Mouse (Mus musculus) embryonic facial prominence, embryonic 15.5 days (tissue): ENCODE measurements around the gene Itih5. TPM values are rescaled to one million over a fixed set of nuclear protein-coding genes. Genes with fewer than 3 reads are reported as not detected.

ENCODE experiments used
- ATAC-seq: fragments of 200-750 bp; cut with Nextera tagmentation; 2 replicates; pipeline ENCODE4 v1.8.0; 2017; ENCODE audit warnings: low read depth, moderate TSS enrichment; ENCODE audit not compliant: insufficient number of reproducible peaks, low FRiP score, low TSS enrichment
- H3K27ac ChIP-seq: fragments of 300-500 bp; sonication (generic); replicated peaks from 2 replicates; pipeline ENCODE4 v1.5.1; 2015; ENCODE audit warnings: mild to moderate bottlenecking, inconsistent platforms
- H3K27me3 ChIP-seq: fragments of 300-500 bp; sonication (generic); 2 replicates; pipeline ENCODE4 v1.6.1; 2015; ENCODE audit warnings: inconsistent platforms
- H3K36me3 ChIP-seq: fragments of 300-500 bp; sonication (generic); 2 replicates; pipeline ENCODE4 v1.6.1; 2015; ENCODE audit warnings: mild to moderate bottlenecking, inconsistent platforms
- H3K4me1 ChIP-seq: fragments of 300-500 bp; sonication (generic); 2 replicates; pipeline ENCODE4 v1.6.1; 2015; ENCODE audit warnings: inconsistent platforms
- H3K4me2 ChIP-seq: fragments of 300-500 bp; sonication (generic); replicated peaks from 2 replicates; pipeline ENCODE4 v1.6.1; 2015; ENCODE audit warnings: mild to moderate bottlenecking, inconsistent platforms
- H3K4me3 ChIP-seq: fragments of 300-500 bp; sonication (generic); replicated peaks from 2 replicates; pipeline ENCODE4 v1.5.1; 2015; ENCODE audit warnings: mild to moderate bottlenecking, inconsistent platforms
- H3K9ac ChIP-seq: fragments of 300-500 bp; sonication (generic); 2 replicates; pipeline ENCODE4 v1.6.1; 2015; ENCODE audit warnings: inconsistent platforms
- H3K9me3 ChIP-seq: fragments of 300-500 bp; sonication (generic); replicated peaks from 2 replicates; pipeline ENCODE4 v1.6.1; 2016; ENCODE audit warnings: inconsistent platforms
- WGBS: fragments of 180-500 bp; shearing (Covaris S2); methylation state at CpG from one replicate; pipeline ENCODE4 v1.1.7; 2015; 5-methylcytosine and 5-hydroxymethylcytosine counted together
- polyA plus RNA-seq: library from polyadenylated mRNA; unstranded; fragments of >200 nt; fragmentation: Nextera tagmentation; extraction: Ambion mirVana; gene quantifications from 2 replicates; pipeline ENCODE4 v1.2.1, GENCODE M21; 2015

Gene Itih5
- polyA plus RNA-seq, 1 experiment from 2014 or later: 13.2 TPM

- H3K27ac ChIP-seq: no peak overlapping the region
- no peaks in the 10 kb centered on the region for H3K4me1 ChIP-seq
- no peaks in the 10 kb centered on the region for H3K9me3 ChIP-seq
- H3K4me2 ChIP-seq: no peak overlapping the region
- H3K4me3 ChIP-seq: no peak overlapping the region
- no peaks in the 10 kb centered on the region for H3K36me3 ChIP-seq
- no peak for ATAC-seq
- 76% methylated on average over 1 of the region's 1 CpGs for WGBS
- H3K9ac ChIP-seq: no peak overlapping the region
- no peaks in the 10 kb centered on the region for H3K27me3 ChIP-seq
Measured at GRCm38 (mm10) chr2:10226907-10227306, 73.5 kb downstream of the Itih5 start.

DNA sequence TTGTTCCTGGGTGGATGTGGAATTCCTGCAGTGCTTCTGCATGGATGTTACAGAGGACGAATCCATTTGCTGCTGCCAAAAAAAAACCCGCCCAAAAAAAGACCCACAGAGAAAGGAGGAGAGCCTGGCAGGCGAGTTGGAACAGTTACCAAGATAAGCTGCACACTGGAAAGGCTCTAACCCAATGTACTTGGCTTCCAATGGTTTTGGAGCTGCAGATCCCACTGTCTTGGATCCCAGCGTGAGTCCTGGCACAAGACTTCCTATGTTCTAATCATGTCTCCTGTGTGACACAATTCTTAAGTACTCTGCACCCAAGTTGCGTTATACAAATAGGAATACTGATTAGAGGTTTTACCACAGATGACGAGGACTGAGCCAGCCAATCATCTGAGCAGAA is 78.6 kb downstream of the Itih5 start:
- Histone ChIP-seq H3K4me3 (no peak overlapping the region), H3K36me3 (no peaks in the 10 kb centered on the region), H3K9ac (no peak overlapping the region), H3K27me3 (no peaks in the 10 kb centered on the region), H3K4me2 (no peak overlapping the region), H3K9me3 (no peaks in the 10 kb centered on the region), H3K4me1 (no peaks in the 10 kb centered on the region), H3K27ac (no peak overlapping the region)
- WGBS: 63% methylated on average over 6 of the region's 6 CpGs
- no peak for ATAC-seq

GRCm38 (mm10) chr2:10236554-10236953 is 83.2 kb downstream of the Itih5 start:
- no peaks in the 10 kb centered on the region for H3K4me1 ChIP-seq
- H3K9ac ChIP-seq: no peak overlapping the region
- WGBS: 91% methylated on average over 2 of the region's 2 CpGs
- H3K27ac ChIP-seq: no peak overlapping the region
- no peaks in the 10 kb centered on the region for H3K9me3 ChIP-seq
- no peaks in the 10 kb centered on the region for H3K27me3 ChIP-seq
- no peak overlapping the region for H3K4me2 ChIP-seq
- H3K36me3 ChIP-seq: no peaks in the 10 kb centered on the region
- no peak for ATAC-seq
- H3K4me3 ChIP-seq: no peak overlapping the region

- Histone ChIP-seq H3K27me3 (no peaks in the 10 kb centered on the region), H3K27ac (no peak overlapping the region), H3K9me3 (no peaks in the 10 kb centered on the region), H3K4me3 (no peak overlapping the region), H3K4me1 (no peaks in the 10 kb centered on the region), H3K4me2 (no peak overlapping the region), H3K9ac (no peak overlapping the region), H3K36me3 (no peaks in the 10 kb centered on the region; the same call in 1 of the 2 replicates)
- ATAC-seq: no peak
- 13% methylated on average over 9 of the region's 9 CpGs for WGBS
Measured at GRCm38 (mm10) chr2:10242970-10243369, 89.6 kb downstream of the Itih5 start.

DNA sequence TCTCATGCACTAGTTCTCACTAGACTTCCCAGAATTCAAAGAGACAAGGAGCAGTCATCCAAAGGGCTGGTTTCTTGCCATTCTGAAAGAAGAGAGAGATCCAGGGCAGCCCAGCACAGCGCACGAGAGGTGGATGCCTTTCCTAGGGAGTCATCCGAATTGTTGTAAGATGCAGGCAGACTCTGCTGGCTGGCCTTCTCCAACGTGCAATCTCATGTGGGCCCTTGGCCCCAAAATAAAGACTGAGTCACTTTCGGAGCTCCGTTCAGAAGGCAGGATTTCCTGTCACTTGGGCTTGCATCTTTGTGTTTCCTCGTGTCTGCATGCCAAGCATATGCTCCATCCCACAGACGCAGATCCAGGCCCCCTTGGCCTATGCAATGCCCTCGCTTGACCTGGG is 97.1 kb downstream of the Itih5 start:
- Histone ChIP-seq H3K36me3 (no peaks in the 10 kb centered on the region; the same call in 1 of the 2 replicates), H3K9me3 (no peaks in the 10 kb centered on the region), H3K4me1 (no peaks in the 10 kb centered on the region), H3K4me3 (no peak overlapping the region), H3K27me3 (no peaks in the 10 kb centered on the region), H3K9ac (no peak overlapping the region), H3K4me2 (no peak overlapping the region), H3K27ac (no peak overlapping the region)
- ATAC-seq: no peak
- WGBS: 71% methylated on average over 9 of the region's 9 CpGs

- H3K4me2 ChIP-seq: no peak overlapping the region
- no peak overlapping the region for H3K9ac ChIP-seq
- no peaks in the 10 kb centered on the region; the same call in 1 of the 2 replicates for H3K36me3 ChIP-seq
- no peaks in the 10 kb centered on the region for H3K4me1 ChIP-seq
- H3K27me3 ChIP-seq: no peaks in the 10 kb centered on the region
- 77% methylated on average over 4 of the region's 4 CpGs for WGBS
- no peaks in the 10 kb centered on the region for H3K9me3 ChIP-seq
- H3K27ac ChIP-seq: no peak overlapping the region
- no peak overlapping the region for H3K4me3 ChIP-seq
- ATAC-seq: no peak
Measured at GRCm38 (mm10) chr2:10250926-10251325, 97.6 kb downstream of the Itih5 start.

GRCm38 (mm10) chr2:10251466-10251865 is 98.1 kb downstream of the Itih5 start:
- H3K9ac ChIP-seq: no peak overlapping the region
- WGBS: 83% methylated on average over 9 of the region's 9 CpGs
- no peaks in the 10 kb centered on the region for H3K9me3 ChIP-seq
- H3K4me2 ChIP-seq: no peak overlapping the region
- H3K4me3 ChIP-seq: no peak overlapping the region
- H3K36me3 ChIP-seq: no peaks in the 10 kb centered on the region; the same call in 1 of the 2 replicates
- H3K27me3 ChIP-seq: no peaks in the 10 kb centered on the region
- no peak overlapping the region for H3K27ac ChIP-seq
- ATAC-seq: no peak
- no peaks in the 10 kb centered on the region for H3K4me1 ChIP-seq

GRCm38 (mm10) chr2:10252016-10252415 is 98.6 kb downstream of the Itih5 start:
- Histone ChIP-seq H3K9ac (no peak overlapping the region), H3K36me3 (no peaks in the 10 kb centered on the region), H3K27me3 (no peaks in the 10 kb centered on the region), H3K4me3 (no peak overlapping the region), H3K4me1 (no peaks in the 10 kb centered on the region), H3K4me2 (no peak overlapping the region), H3K27ac (no peak overlapping the region), H3K9me3 (no peaks in the 10 kb centered on the region)
- ATAC-seq: no peak
- WGBS: 75% methylated on average over 2 of the region's 2 CpGs

DNA sequence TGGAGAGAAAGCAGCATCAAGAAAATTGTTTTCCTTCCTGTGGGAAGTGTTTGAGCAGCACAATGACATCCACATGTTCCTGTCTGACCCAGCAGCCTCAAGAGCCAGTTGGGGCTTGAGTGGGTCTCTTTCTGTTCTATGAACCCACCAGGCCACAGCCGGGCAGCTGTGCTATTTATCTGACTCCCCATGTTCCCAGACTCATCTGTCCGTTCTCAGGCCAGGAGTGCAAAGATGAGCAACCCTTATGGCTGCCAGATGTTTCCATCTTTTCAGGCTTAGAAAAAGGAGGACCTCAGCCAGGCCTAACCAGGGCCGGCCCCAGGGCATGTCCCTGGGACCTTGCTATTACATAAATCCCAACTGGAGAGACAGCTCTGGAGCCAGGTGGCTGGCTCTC is 100.0 kb downstream of the Itih5 start:
- no peaks in the 10 kb centered on the region for H3K9me3 ChIP-seq

GRCm38 (mm10) chr2:10256949-10257348 is 103.6 kb downstream of the Itih5 start:
- no peak for ATAC-seq
- Histone ChIP-seq H3K4me3 (no peak overlapping the region), H3K9me3 (no peaks in the 10 kb centered on the region), H3K4me2 (no peak overlapping the region), H3K27me3 (0 out of 2 replicates have a peak, but pooled peaks cover 4% of the 10 kb centered on the region), H3K27ac (no peak overlapping the region), H3K36me3 (no peaks in the 10 kb centered on the region), H3K9ac (no peak overlapping the region), H3K4me1 (no peaks in the 10 kb centered on the region)
- 67% methylated on average over 5 of the region's 5 CpGs for WGBS

More for the DNA sequence above, 100.0 kb downstream of the Itih5 start:
- Histone ChIP-seq H3K4me2 (no peak overlapping the region), H3K36me3 (no peaks in the 10 kb centered on the region), H3K4me3 (no peak overlapping the region), H3K27me3 (no peaks in the 10 kb centered on the region), H3K27ac (no peak overlapping the region), H3K9ac (no peak overlapping the region), H3K4me1 (no peaks in the 10 kb centered on the region)
- 62% methylated on average over 3 of the region's 3 CpGs for WGBS
- no peak for ATAC-seq

- Histone ChIP-seq H3K9ac (no peak overlapping the region), H3K4me3 (no peak overlapping the region), H3K4me2 (no peak overlapping the region), H3K27me3 (0 out of 2 replicates have a peak, but pooled peaks cover 4% of the 10 kb centered on the region), H3K36me3 (no peaks in the 10 kb centered on the region), H3K4me1 (no peaks in the 10 kb centered on the region), H3K9me3 (no peaks in the 10 kb centered on the region), H3K27ac (no peak overlapping the region)
- ATAC-seq: no peak
- WGBS: 51% methylated on average over 5 of the region's 5 CpGs
Measured at GRCm38 (mm10) chr2:10258312-10258711, 104.9 kb downstream of the Itih5 start.

GRCm38 (mm10) chr2:10260109-10260508 is 106.7 kb downstream of the Itih5 start:
- Histone ChIP-seq H3K4me2 (no peak overlapping the region), H3K36me3 (no peaks in the 10 kb centered on the region), H3K4me1 (peaks cover 6% of the 10 kb centered on the region; the same call in 1 of the 2 replicates), H3K9ac (no peak overlapping the region), H3K9me3 (no peaks in the 10 kb centered on the region), H3K4me3 (no peak overlapping the region), H3K27ac (no peak overlapping the region), H3K27me3 (0 out of 2 replicates have a peak, but pooled peaks cover 4% of the 10 kb centered on the region)
- no peak for ATAC-seq
- WGBS: 51% methylated on average over 5 of the region's 5 CpGs
